Comparison of ENCODE assay signal across 8 mouse cellular contexts in genomic region chr1:78657671-78658440, GRCm38 (mm10). TPM values are rescaled to one million over a fixed set of nuclear protein-coding genes. Genes with fewer than 3 reads are reported as not detected.
A peak's percentile ranks its signal among the peaks of the same experiment; 100 is the strongest.
DNase-seq lines count a peak whose midpoint lies in the region; ATAC-seq and TF ChIP-seq lines count a peak whose summit lies in the region.

TSS of gene Acsl3 (plus strand) at chr1:78657825.
TSS of gene Utp14b (plus strand) at chr1:78658038.

- WGBS in forebrain, embryonic 16.5 days, result under 1% methylated on average over 99 of the region's 104 CpGs
- WGBS in lung, adult 2 months, result under 1% methylated on average over 104 of the region's 104 CpGs
- under 1% methylated on average over 93 of the region's 104 CpGs for WGBS in neural tube, embryonic 15.5 days

- no peaks in the 10 kb centered on the region for H3K27me3 ChIP-seq in MEL (ENCODE audit: control insufficient read depth in 1 of 2, insufficient read depth in 2 of 2, low read length in 2 of 2)
- no peaks in the 10 kb centered on the region for H3K27me3 ChIP-seq in forebrain, embryonic 16.5 days (replicated peaks; ENCODE audit: control insufficient read depth, insufficient read depth, low read length)
- no peaks in the 10 kb centered on the region for H3K27me3 ChIP-seq in neural tube, embryonic 15.5 days (replicated peaks)

- ATAC-seq in forebrain, embryonic 16.5 days, result peak; percentile 100
- ATAC-seq in neural tube, embryonic 15.5 days (ENCODE audit: low FRiP score), result peak; percentile 99

- no peak for TF ChIP-seq CTCF in MEL (IDR thresholded peaks at IDR 0.05 in 2 of 3, conservative IDR thresholded peaks at IDR 0.05 in 1 of 3; ENCODE audit: control insufficient read depth in 1 of 3, insufficient read depth in 1 of 3, low read depth in 2 of 3, low read length in 3 of 3, poor library complexity in 1 of 3, severe bottlenecking in 1 of 3)
- no peak for TF ChIP-seq CTCF in layer of hippocampus, adult 2 months (conservative IDR thresholded peaks at IDR 0.05)
- TF ChIP-seq CTCF in lung, adult 2 months (IDR thresholded peaks at IDR 0.05; ENCODE audit: insufficient read depth, low read length), result no peak

- no peaks in the 10 kb centered on the region for H3K9me3 ChIP-seq in MEL (replicated peaks; ENCODE audit: insufficient read depth, low read length)
- H3K9me3 ChIP-seq in forebrain, embryonic 16.5 days (ENCODE audit: control insufficient read depth, low read length), result no peaks in the 10 kb centered on the region
- no peaks in the 10 kb centered on the region for H3K9me3 ChIP-seq in neural tube, embryonic 15.5 days (replicated peaks)

- peak; percentile 94 for DNase-seq in MEL (ENCODE audit: low read depth, low spot score)
- peak; percentile 97 to 98 for DNase-seq in cerebellum, adult 18-20 months
- peak; percentile 96 to 97 for DNase-seq in heart, postnatal 36 days
- DNase-seq in layer of hippocampus, adult 2 months (ENCODE audit: low spot score in 2 of 2), result peak; percentile 96
- peak; percentile 95 for DNase-seq in lung, adult 2 months
- DNase-seq in testis, postnatal 10 days (ENCODE audit: low spot score), result peak; percentile 97

- peak within 1 kb of the TSS; percentile 64 for H3K27ac ChIP-seq in MEL (ENCODE audit: control insufficient read depth, low read depth, low read length)
- peak within 1 kb of the TSS; percentile 97 for H3K27ac ChIP-seq in forebrain, embryonic 16.5 days (ENCODE audit: low read length)
- peak within 1 kb of the TSS; percentile 98 for H3K27ac ChIP-seq in layer of hippocampus, adult 2 months
- H3K27ac ChIP-seq in neural tube, embryonic 15.5 days (replicated peaks), result peak within 1 kb of the TSS; percentile 96

- TF ChIP-seq EP300 in MEL (IDR thresholded peaks at IDR 0.05; ENCODE audit: low read depth in 1 of 2, low read length in 2 of 2), result peak in 1 of 2 experiments; percentile 12; a peak in 1 of 4 replicates

- peak; percentile 96 to 98 for TF ChIP-seq POLR2A in MEL (IDR thresholded peaks at IDR 0.05; ENCODE audit: control insufficient read depth in 1 of 2, insufficient read depth in 1 of 2, low read depth in 1 of 2, low read length in 2 of 2, poor library complexity in 1 of 2)
- peak; percentile 94 for TF ChIP-seq POLR2A in lung, adult 2 months (IDR thresholded peaks at IDR 0.05; ENCODE audit: borderline replicate concordance, extremely low read depth, low read depth, low read length)

- H3K9ac ChIP-seq in MEL (ENCODE audit: control insufficient read depth, low read depth, low read length, poor library complexity, severe bottlenecking), result peak within 1 kb of the TSS; percentile 97
- peak within 1 kb of the TSS; percentile 98 for H3K9ac ChIP-seq in forebrain, embryonic 16.5 days (replicated peaks; ENCODE audit: low read depth, low read length)
- H3K9ac ChIP-seq in neural tube, embryonic 15.5 days (replicated peaks), result peak within 1 kb of the TSS; percentile 94

- TF ChIP-seq RAD21 in MEL (IDR thresholded peaks at IDR 0.05; ENCODE audit: low read depth, low read length), result no peak

- peaks cover 10 to 11% of the 10 kb centered on the region in 2 experiments; a peak in 3 of 4 replicates for H3K4me1 ChIP-seq in MEL (ENCODE audit: control insufficient read depth in 1 of 2, insufficient read depth in 2 of 2, low read length in 2 of 2)
- peaks cover 29% of the 10 kb centered on the region for H3K4me1 ChIP-seq in forebrain, embryonic 16.5 days (replicated peaks; ENCODE audit: control insufficient read depth, insufficient read depth, low read length)
- H3K4me1 ChIP-seq in lung, adult 2 months (ENCODE audit: control insufficient read depth, insufficient read depth, low read length), result peaks cover 6% of the 10 kb centered on the region
- H3K4me1 ChIP-seq in neural tube, embryonic 15.5 days, result peaks cover 35% of the 10 kb centered on the region

- peaks cover 40% of the 10 kb centered on the region for H3K79me2 ChIP-seq in MEL (ENCODE audit: control insufficient read depth, insufficient read depth, low read length, poor library complexity)

- peak within 1 kb of the TSS; percentile 60 for H3K4me2 ChIP-seq in forebrain, embryonic 16.5 days (ENCODE audit: low read length)
- H3K4me2 ChIP-seq in neural tube, embryonic 15.5 days, result peak within 1 kb of the TSS; percentile 72

- intact Hi-C loops in heart, postnatal 36 days (cut with DNase I), result loop anchor here (10.0 kb wide), 1 partner anchor 123 kb away; no protein-coding TSS in a partner anchor

- peak within 1 kb of the TSS; percentile 70 to 97 for H3K4me3 ChIP-seq in MEL (ENCODE audit: control insufficient read depth in 1 of 2, insufficient read depth in 1 of 2, low read depth in 2 of 2, low read length in 2 of 2)
- H3K4me3 ChIP-seq in forebrain, embryonic 16.5 days (replicated peaks; ENCODE audit: low read length), result peak within 1 kb of the TSS; percentile 97
- peak within 1 kb of the TSS; percentile 99 for H3K4me3 ChIP-seq in layer of hippocampus, adult 2 months
- peak within 1 kb of the TSS; percentile 69 for H3K4me3 ChIP-seq in lung, adult 2 months (replicated peaks; ENCODE audit: extremely low read depth, low read depth, low read length)
- H3K4me3 ChIP-seq in neural tube, embryonic 15.5 days (replicated peaks), result peak within 1 kb of the TSS; percentile 97

- H3K36me3 ChIP-seq in MEL (ENCODE audit: control insufficient read depth in 1 of 2, insufficient read depth in 2 of 2, low read length in 2 of 2), result peaks cover 0 to 23% of the 10 kb centered on the region in 2 experiments
- no peaks in the 10 kb centered on the region for H3K36me3 ChIP-seq in forebrain, embryonic 16.5 days (ENCODE audit: control insufficient read depth, insufficient read depth)
- no peaks in the 10 kb centered on the region for H3K36me3 ChIP-seq in neural tube, embryonic 15.5 days

TF ChIP-seq in MEL, 35 proteins besides CTCF, POLR2A, EP300 and RAD21 (continues in another document):
- peak; percentile 85; the same call in 1 of the 2 replicates for TF ChIP-seq UBTF (IDR thresholded peaks at IDR 0.05; ENCODE audit: borderline replicate concordance, insufficient read depth, low read depth, low read length)
- 0 out of 2 replicates have a peak, but pooled peaks have one; percentile 42 for TF ChIP-seq NRF1 (IDR thresholded peaks at IDR 0.05; ENCODE audit: insufficient read depth, low read depth, low read length, poor library complexity, severe bottlenecking)
- TF ChIP-seq ELF1 (IDR thresholded peaks at IDR 0.05; ENCODE audit: low read depth, low read length), result no peak
- TF ChIP-seq JUND (IDR thresholded peaks at IDR 0.05; ENCODE audit: low read depth, low read length), result no peak
- TF ChIP-seq CHD2 (IDR thresholded peaks at IDR 0.05; ENCODE audit: low read length), result no peak
- no peak for TF ChIP-seq MYC (IDR thresholded peaks at IDR 0.05; ENCODE audit: low read depth, low read length)
- 0 out of 4 replicates have a peak, but pooled peaks of 1 of the 2 experiments have one; percentile 12 for TF ChIP-seq USF2 (IDR thresholded peaks at IDR 0.05; ENCODE audit: borderline replicate concordance in 1 of 2, insufficient read depth in 1 of 2, low read depth in 1 of 2, low read length in 2 of 2)
- TF ChIP-seq MAFK (IDR thresholded peaks at IDR 0.05; ENCODE audit: borderline replicate concordance, low read depth, low read length), result no peak
- no peak for TF ChIP-seq RCOR1 (IDR thresholded peaks at IDR 0.05; ENCODE audit: low read depth, low read length)
- TF ChIP-seq TAL1 (IDR thresholded peaks at IDR 0.05; ENCODE audit: low read length), result no peak
- TF ChIP-seq NELFE (IDR thresholded peaks at IDR 0.05; ENCODE audit: low read depth, low read length), result peak; percentile 96
- TF ChIP-seq GABPA (IDR thresholded peaks at IDR 0.05; ENCODE audit: low read depth, low read length), result no peak
- no peak for TF ChIP-seq MEF2A (IDR thresholded peaks at IDR 0.05; ENCODE audit: extremely low read depth, insufficient replicate concordance, low read depth, low read length, poor library complexity, severe bottlenecking)
- TF ChIP-seq SIN3A (IDR thresholded peaks at IDR 0.05; ENCODE audit: low read length), result no peak; the same call in 1 of the 2 replicates
- no peak for TF ChIP-seq HCFC1 (IDR thresholded peaks at IDR 0.05; ENCODE audit: low read depth, low read length)
- peak; percentile 95 for TF ChIP-seq ZMIZ1 (IDR thresholded peaks at IDR 0.05; ENCODE audit: low read depth, low read length)
- TF ChIP-seq ZNF384 (IDR thresholded peaks at IDR 0.05; ENCODE audit: low read depth, low read length), result no peak
- peak; percentile 43; the same call in 1 of the 2 replicates for TF ChIP-seq MYB (IDR thresholded peaks at IDR 0.05; ENCODE audit: low read depth, low read length)
- no peak for TF ChIP-seq SMC3 (IDR thresholded peaks at IDR 0.05; ENCODE audit: low read depth, low read length)
- TF ChIP-seq ZC3H11A (IDR thresholded peaks at IDR 0.05; ENCODE audit: low read depth, low read length), result no peak
- peak; percentile 87 for TF ChIP-seq TCF12 (IDR thresholded peaks at IDR 0.05; ENCODE audit: low read depth, low read length)
- peak; percentile 60; the same call in 1 of the 2 replicates for TF ChIP-seq POLR2AphosphoS5 (IDR thresholded peaks at IDR 0.05; ENCODE audit: borderline replicate concordance, low read depth, low read length)
- no peak for TF ChIP-seq ZKSCAN1 (IDR thresholded peaks at IDR 0.05; ENCODE audit: low read depth, low read length)
- no peak for TF ChIP-seq CHD1 (IDR thresholded peaks at IDR 0.05; ENCODE audit: low read depth, low read length)

RNA-seq across cellular contexts. Expression of gene Acsl3, which starts in this region (rescaled TPM):
- 32.9 and 39.4 TPM in 2 replicates for total RNA-seq in MEL (2012; rRNA removed)
- 10 to 100 TPM in 1 of 2 experiments, not detected in 1; 38.9 TPM for polyA plus RNA-seq in MEL (2012; ENCODE audit: insufficient read depth in 1 of 2, insufficient read length in 2 of 2, low read depth in 1 of 2, low replicate concordance in 2 of 2, missing spikeins in 1 of 2)
- polyA plus RNA-seq in forebrain, embryonic 16.5 days (2015; fragmentation: Nextera tagmentation; extraction: Ambion mirVana), result 87.6 and 91.3 TPM in 2 replicates
- total RNA-seq in heart, postnatal 36 days (2021), result 1 to 10 TPM; 4.3 to 5.4 TPM
- 100 to 1,000 TPM; 186 to 188 TPM for total RNA-seq in layer of hippocampus, adult 2 months (2021)
- 4.1 and 6.6 TPM in 2 replicates for polyA plus RNA-seq in lung, adult 2 months (2012; rRNA removed)
- polyA plus RNA-seq in neural tube, embryonic 15.5 days (2015; fragmentation: Nextera tagmentation; extraction: Ambion mirVana), result 93.2 and 104 TPM in 2 replicates

RNA-seq across cellular contexts. Expression of gene Utp14b, which starts in this region (rescaled TPM):
- 9.5 and 9.6 TPM in 2 replicates for total RNA-seq in MEL (2012; rRNA removed)
- polyA plus RNA-seq in MEL (2012; ENCODE audit: insufficient read depth in 1 of 2, insufficient read length in 2 of 2, low read depth in 1 of 2, low replicate concordance in 2 of 2, missing spikeins in 1 of 2), result 1 to 10 TPM in 1 of 2 experiments, not detected in 1; 6.5 TPM
- 2.2 and 2.4 TPM in 2 replicates for polyA plus RNA-seq in forebrain, embryonic 16.5 days (2015; fragmentation: Nextera tagmentation; extraction: Ambion mirVana)
- 1 to 10 TPM in 1 of 2 experiments, under 1 TPM in 1; 0.98 to 1.1 TPM for total RNA-seq in heart, postnatal 36 days (2021)
- total RNA-seq in layer of hippocampus, adult 2 months (2021), result 10 to 100 TPM; 21.6 to 28.7 TPM
- 0.51 and 0.83 TPM in 2 replicates for polyA plus RNA-seq in lung, adult 2 months (2012; rRNA removed)
- polyA plus RNA-seq in neural tube, embryonic 15.5 days (2015; fragmentation: Nextera tagmentation; extraction: Ambion mirVana), result 1.8 and 2.3 TPM in 2 replicates

Comparison
In these comparisons a context has a peak if more than half of its experiments do, and no peak if none do; other contexts are left out.
1. Peak in every context shown above with its lines: DNase-seq, ATAC-seq, H3K4me3 ChIP-seq and H3K27ac ChIP-seq.